Mouse (Mus musculus) hindbrain, embryonic 16.5 days (tissue): ENCODE measurements around the gene Cwc25. TPM values are rescaled to one million over a fixed set of nuclear protein-coding genes. Genes with fewer than 3 reads are reported as not detected.

Experiments used
- ATAC-seq: fragments of 200-750 bp; cut with Nextera tagmentation; 2 replicates; pipeline ENCODE4 v1.8.0; 2017; ENCODE audit warnings: moderate TSS enrichment, moderate library complexity
- H3K27ac ChIP-seq: fragments of 300-500 bp; sonication (generic); 2 replicates; pipeline ENCODE4 v1.5.1; 2014; ENCODE audit warnings: low read depth, mild to moderate bottlenecking, control low read depth, low read length, moderate library complexity
- H3K27me3 ChIP-seq: fragments of 300-500 bp; sonication (generic); replicated peaks from 2 replicates; pipeline ENCODE4 v1.6.1; 2014; ENCODE audit warnings: low read length; ENCODE audit not compliant: control insufficient read depth, insufficient read depth
- H3K36me3 ChIP-seq: fragments of 300-500 bp; sonication (generic); 2 replicates; pipeline ENCODE4 v1.6.1; 2014; ENCODE audit warnings: mild to moderate bottlenecking, low read length, moderate library complexity, mixed read lengths; ENCODE audit not compliant: control insufficient read depth, insufficient read depth
- H3K4me1 ChIP-seq: fragments of 300-500 bp; sonication (generic); 2 replicates; pipeline ENCODE4 v1.6.1; 2014; ENCODE audit warnings: low read depth, low read length; ENCODE audit not compliant: control insufficient read depth, insufficient read depth
- H3K4me2 ChIP-seq: fragments of 300-500 bp; sonication (generic); 2 replicates; pipeline ENCODE4 v1.6.1; 2014; ENCODE audit warnings: mild to moderate bottlenecking, low read length, control low read depth, moderate library complexity
- H3K4me3 ChIP-seq: fragments of 300-500 bp; sonication (generic); 2 replicates; pipeline ENCODE4 v1.5.1; 2014; ENCODE audit warnings: mild to moderate bottlenecking, low read length, control low read depth, moderate library complexity
- H3K9ac ChIP-seq: fragments of 300-500 bp; sonication (generic); 2 replicates; pipeline ENCODE4 v1.6.1; 2014; ENCODE audit warnings: low read depth, mild to moderate bottlenecking, control low read depth, low read length, moderate library complexity
- H3K9me3 ChIP-seq: fragments of 300-500 bp; sonication (generic); 2 replicates; pipeline ENCODE4 v1.6.1; 2014; ENCODE audit warnings: mild to moderate bottlenecking, low read length, moderate library complexity; ENCODE audit not compliant: control insufficient read depth
- WGBS: fragments of 180-500 bp; shearing (Covaris S2); extraction: QIAGEN DNeasy Blood & Tissue Kit; methylation state at CpG from one replicate; pipeline ENCODE4 v1.1.7; 2014; 5-methylcytosine and 5-hydroxymethylcytosine counted together
- polyA plus RNA-seq: library from polyadenylated mRNA; unstranded; fragments of >200 nt; fragmentation: Nextera tagmentation; extraction: Ambion mirVana; gene quantifications from 2 replicates; pipeline ENCODE4 v1.2.1, GENCODE M21; 2015

Cwc25 gene
- polyA plus RNA-seq, 1 experiment from 2014 or later, result 14.1 TPM

GRCm38 (mm10) chr11:97779968-97780701, 13.8 kb upstream of the Cwc25 start:
- H3K4me2 ChIP-seq, result no peak overlapping the region; the same call in 1 of the 2 replicates
- H3K27ac ChIP-seq, result no peak overlapping the region
- 78% methylated on average over 2 of the region's 2 CpGs for WGBS
- 0 out of 2 replicates have a peak overlapping the region, but pooled peaks have one; percentile 6 for H3K9ac ChIP-seq
- peaks cover 21% of the 10 kb centered on the region for H3K4me1 ChIP-seq
- H3K36me3 ChIP-seq, result peaks cover 31% of the 10 kb centered on the region
- no peaks in the 10 kb centered on the region for H3K9me3 ChIP-seq
- H3K4me3 ChIP-seq, result no peak overlapping the region
- no peak for ATAC-seq
- no peaks in the 10 kb centered on the region for H3K27me3 ChIP-seq

GRCm38 (mm10) chr11:97778918-97779317, 12.6 kb upstream of the Cwc25 start:
- no peak for ATAC-seq
- peaks cover 21% of the 10 kb centered on the region for H3K4me1 ChIP-seq
- H3K36me3 ChIP-seq, result peaks cover 31% of the 10 kb centered on the region

GRCm38 (mm10) chr11:97777129-97777529, 10.8 kb upstream of the Cwc25 start:
- H3K27me3 ChIP-seq, result no peaks in the 10 kb centered on the region
- H3K36me3 ChIP-seq, result peaks cover 31% of the 10 kb centered on the region
- H3K4me2 ChIP-seq, result no peak overlapping the region
- 44% methylated on average over 2 of the region's 2 CpGs for WGBS
- no peaks in the 10 kb centered on the region for H3K9me3 ChIP-seq
- H3K9ac ChIP-seq, result no peak overlapping the region
- H3K4me1 ChIP-seq, result peaks cover 15% of the 10 kb centered on the region
- no peak overlapping the region for H3K4me3 ChIP-seq
- ATAC-seq, result no peak
- no peak overlapping the region for H3K27ac ChIP-seq

More at GRCm38 (mm10) chr11:97778918-97779317, 12.6 kb upstream of the Cwc25 start:
- Histone ChIP-seq H3K9me3 (no peaks in the 10 kb centered on the region), H3K4me2 (no peak overlapping the region), H3K4me3 (no peak overlapping the region), H3K27ac (no peak overlapping the region), H3K9ac (no peak overlapping the region), H3K27me3 (no peaks in the 10 kb centered on the region)
- WGBS, result 91% methylated on average over 1 of the region's 1 CpGs

- ATAC-seq, result no peak; the same call in 1 of the 2 replicates
- H3K4me2 ChIP-seq, result no peak overlapping the region
- H3K9ac ChIP-seq, result no peak overlapping the region
- H3K4me3 ChIP-seq, result no peak overlapping the region
- no peaks in the 10 kb centered on the region for H3K27me3 ChIP-seq
- H3K27ac ChIP-seq, result no peak overlapping the region
- 66% methylated on average over 5 of the region's 5 CpGs for WGBS
- peaks cover 15% of the 10 kb centered on the region for H3K4me1 ChIP-seq
- no peaks in the 10 kb centered on the region for H3K9me3 ChIP-seq
- H3K36me3 ChIP-seq, result peaks cover 31% of the 10 kb centered on the region
Measured at GRCm38 (mm10) chr11:97776497-97777128, 10.3 kb upstream of the Cwc25 start.

GRCm38 (mm10) chr11:97775808-97776496, 9.6 kb upstream of the Cwc25 start, which contains the start of gene 1700001P01Rik:
TSS of gene 1700001P01Rik (minus strand) at chr11:97775918.
- ATAC-seq, result no peak

GRCm38 (mm10) chr11:97775186-97775585, 8.8 kb upstream of the Cwc25 start:
- Histone ChIP-seq H3K36me3 (peaks cover 29% of the 10 kb centered on the region), H3K4me3 (no peak overlapping the region), H3K9me3 (no peaks in the 10 kb centered on the region), H3K27me3 (no peaks in the 10 kb centered on the region), H3K9ac (no peak overlapping the region), H3K27ac (no peak overlapping the region), H3K4me1 (peaks cover 3% of the 10 kb centered on the region), H3K4me2 (no peak overlapping the region)
- 74% methylated on average over 13 of the region's 13 CpGs for WGBS
- peak; percentile 58; the same call in 1 of the 2 replicates for ATAC-seq

More at GRCm38 (mm10) chr11:97775808-97776496, 9.6 kb upstream of the Cwc25 start, which contains the start of gene 1700001P01Rik:
- no peak within 1 kb of the TSS for H3K27ac ChIP-seq
- H3K9me3 ChIP-seq, result no peaks in the 10 kb centered on the region
- no peaks in the 10 kb centered on the region for H3K27me3 ChIP-seq
- 39% methylated on average over 17 of the region's 17 CpGs for WGBS
- H3K4me1 ChIP-seq, result peaks cover 10% of the 10 kb centered on the region
- H3K36me3 ChIP-seq, result peaks cover 31% of the 10 kb centered on the region
- no peak within 1 kb of the TSS for H3K9ac ChIP-seq
- H3K4me2 ChIP-seq, result no peak within 1 kb of the TSS
- no peak within 1 kb of the TSS for H3K4me3 ChIP-seq

- Histone ChIP-seq H3K27ac (no peak overlapping the region), H3K27me3 (no peaks in the 10 kb centered on the region)
- no peak for ATAC-seq
Measured at GRCm38 (mm10) chr11:97771410-97771809, 5.1 kb upstream of the Cwc25 start.

GRCm38 (mm10) chr11:97769704-97770103, 3.3 kb upstream of the Cwc25 start:
- no peak overlapping the region for H3K9ac ChIP-seq
- no peak overlapping the region for H3K27ac ChIP-seq
- peaks cover 9% of the 10 kb centered on the region for H3K4me1 ChIP-seq
- no peak overlapping the region for H3K4me3 ChIP-seq
- H3K9me3 ChIP-seq, result no peaks in the 10 kb centered on the region
- H3K27me3 ChIP-seq, result no peaks in the 10 kb centered on the region
- WGBS, result 34% methylated on average over 2 of the region's 2 CpGs
- H3K36me3 ChIP-seq, result no peaks in the 10 kb centered on the region; the same call in 1 of the 2 replicates
- ATAC-seq, result no peak
- H3K4me2 ChIP-seq, result no peak overlapping the region

More at GRCm38 (mm10) chr11:97771410-97771809, 5.1 kb upstream of the Cwc25 start:
- no peak overlapping the region for H3K4me2 ChIP-seq
- H3K4me1 ChIP-seq, result no peaks in the 10 kb centered on the region
- no peaks in the 10 kb centered on the region; the same call in none of the 2 replicates for H3K36me3 ChIP-seq
- no peak overlapping the region for H3K4me3 ChIP-seq
- H3K9ac ChIP-seq, result no peak overlapping the region
- no peaks in the 10 kb centered on the region for H3K9me3 ChIP-seq
- WGBS, result 83% methylated on average over 14 of the region's 14 CpGs

- Histone ChIP-seq H3K36me3 (peaks cover 26% of the 10 kb centered on the region), H3K4me3 (no peak overlapping the region), H3K9ac (no peak overlapping the region), H3K4me1 (peaks cover 13% of the 10 kb centered on the region), H3K4me2 (no peak overlapping the region), H3K27ac (no peak overlapping the region), H3K27me3 (no peaks in the 10 kb centered on the region), H3K9me3 (no peaks in the 10 kb centered on the region)
- no peak for ATAC-seq
Measured at GRCm38 (mm10) chr11:97761638-97762037, 4.7 kb downstream of the Cwc25 start.
